Mouse (Mus musculus) limb, embryonic 11.5 days (tissue): Measurements from ENCODE around the gene Klhl21. TPM values are rescaled to one million over a fixed set of nuclear protein-coding genes. Genes with fewer than 3 reads are reported as not detected.

ENCODE experiments used
- ATAC-seq: fragments of 200-750 bp; cut with Nextera tagmentation; 2 replicates; pipeline ENCODE4 v1.8.0; 2017; ENCODE audit warnings: low read depth; ENCODE audit not compliant: insufficient number of reproducible peaks, low FRiP score, low TSS enrichment
- DNase-seq: peaks from one replicate; pipeline ENCODE4 v3.0.0-alpha.2; 2015; ENCODE audit warnings: low spot score
- H3K27ac ChIP-seq: fragments of 300-500 bp; sonication (generic); replicated peaks from 2 replicates; pipeline ENCODE4 v1.5.1; 2014; ENCODE audit warnings: low read depth, mild to moderate bottlenecking, low read length
- H3K27me3 ChIP-seq: fragments of 300-500 bp; sonication (generic); 2 replicates; pipeline ENCODE4 v1.6.1; 2014; ENCODE audit warnings: mild to moderate bottlenecking, low read length, mixed read lengths; ENCODE audit not compliant: control insufficient read depth, insufficient read depth
- H3K36me3 ChIP-seq: fragments of 300-500 bp; sonication (generic); 2 replicates; pipeline ENCODE4 v1.6.1; 2014; ENCODE audit warnings: mild to moderate bottlenecking, low read length, moderate library complexity, mixed read lengths; ENCODE audit not compliant: control insufficient read depth, insufficient read depth
- H3K4me1 ChIP-seq: fragments of 300-500 bp; sonication (generic); 2 replicates; pipeline ENCODE4 v1.6.1; 2014; ENCODE audit warnings: low read length, mixed read lengths; ENCODE audit not compliant: control insufficient read depth, insufficient read depth
- H3K4me2 ChIP-seq: fragments of 300-500 bp; sonication (generic); 2 replicates; pipeline ENCODE4 v1.6.1; 2014; ENCODE audit warnings: low read depth, mild to moderate bottlenecking, moderate library complexity; ENCODE audit not compliant: severe bottlenecking
- H3K4me3 ChIP-seq: fragments of 300-500 bp; sonication (generic); 2 replicates; pipeline ENCODE4 v1.5.1; 2014; ENCODE audit warnings: low read depth, low read length
- H3K9ac ChIP-seq: fragments of 300-500 bp; sonication (generic); 2 replicates; pipeline ENCODE4 v1.6.1; 2014; ENCODE audit warnings: mild to moderate bottlenecking, low read length
- H3K9me3 ChIP-seq: fragments of 300-500 bp; sonication (generic); 2 replicates; pipeline ENCODE4 v1.6.1; 2016; ENCODE audit warnings: low read length; ENCODE audit not compliant: control insufficient read depth
- WGBS: fragments of 180-500 bp; shearing (Covaris S2); extraction: QIAGEN DNeasy Blood & Tissue Kit; methylation state at CpG from one replicate; pipeline ENCODE4 v1.1.7; 2014; 5-methylcytosine and 5-hydroxymethylcytosine counted together
- polyA plus RNA-seq: library from polyadenylated mRNA; unstranded; fragments of >200 nt; fragmentation: Nextera tagmentation; extraction: Ambion mirVana; gene quantifications from 2 replicates; pipeline ENCODE4 v1.2.1, GENCODE M21; 2014

The Klhl21 gene
- polyA plus RNA-seq, 1 experiment from 2014 or later = 4.7 TPM

DNA sequence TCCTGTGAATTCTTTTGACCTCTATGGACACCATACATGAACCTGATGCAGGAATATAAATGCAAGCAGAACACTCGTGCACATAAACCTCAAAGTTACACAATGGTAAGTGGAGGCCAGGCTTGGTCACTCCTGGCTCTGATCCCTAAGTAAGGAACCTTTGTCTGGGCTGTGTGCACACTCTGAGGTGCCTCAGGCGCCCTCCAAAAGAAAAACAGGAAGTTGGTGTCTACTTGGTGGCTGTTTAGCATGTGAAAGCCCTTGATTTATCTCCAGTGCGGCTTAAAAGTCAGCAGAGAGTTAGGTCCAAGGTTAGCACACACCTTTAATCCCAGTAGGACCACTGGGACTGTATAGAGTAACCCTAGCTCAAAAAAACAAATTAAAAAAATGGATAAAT is 9.1 kb upstream of the Klhl21 start:
- 64% methylated on average over 3 of the region's 3 CpGs for WGBS
- DNase-seq = no peak
- peaks cover under 1% of the 10 kb centered on the region; the same call in 1 of the 2 replicates for H3K4me1 ChIP-seq
- H3K4me3 ChIP-seq = no peak overlapping the region
- H3K4me2 ChIP-seq = no peak overlapping the region
- no peaks in the 10 kb centered on the region for H3K27me3 ChIP-seq
- H3K36me3 ChIP-seq = no peaks in the 10 kb centered on the region
- H3K9me3 ChIP-seq = no peaks in the 10 kb centered on the region
- H3K27ac ChIP-seq = no peak overlapping the region
- no peak for ATAC-seq
- H3K9ac ChIP-seq = no peak overlapping the region

DNA sequence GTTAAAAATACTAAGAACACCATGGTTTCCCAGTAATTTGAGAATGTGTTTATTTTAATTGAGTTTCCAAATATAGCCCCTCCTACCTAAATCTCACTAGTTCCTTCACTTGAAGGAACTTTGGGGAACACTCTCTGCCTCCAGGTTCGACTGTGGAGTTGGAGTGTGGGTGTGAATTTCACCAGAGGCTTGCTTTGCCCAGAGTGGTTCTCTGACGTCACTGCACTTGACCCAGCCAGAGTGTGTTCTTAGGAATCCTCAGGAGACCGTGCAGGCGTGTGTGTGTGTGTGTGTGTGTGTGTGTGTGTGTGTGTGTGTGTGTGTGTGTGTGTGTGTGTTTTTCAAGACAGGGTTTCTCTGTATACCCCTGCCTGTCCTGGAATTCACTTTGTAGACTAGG is 7.7 kb upstream of the Klhl21 start:
- no peak overlapping the region for H3K9ac ChIP-seq
- no peaks in the 10 kb centered on the region for H3K9me3 ChIP-seq
- ATAC-seq (no peak), DNase-seq (no peak)
- H3K27me3 ChIP-seq = no peaks in the 10 kb centered on the region
- H3K4me1 ChIP-seq = no peaks in the 10 kb centered on the region
- H3K4me3 ChIP-seq = no peak overlapping the region
- H3K4me2 ChIP-seq = no peak overlapping the region
- H3K36me3 ChIP-seq = no peaks in the 10 kb centered on the region
- 48% methylated on average over 4 of the region's 4 CpGs for WGBS
- no peak overlapping the region for H3K27ac ChIP-seq

DNA sequence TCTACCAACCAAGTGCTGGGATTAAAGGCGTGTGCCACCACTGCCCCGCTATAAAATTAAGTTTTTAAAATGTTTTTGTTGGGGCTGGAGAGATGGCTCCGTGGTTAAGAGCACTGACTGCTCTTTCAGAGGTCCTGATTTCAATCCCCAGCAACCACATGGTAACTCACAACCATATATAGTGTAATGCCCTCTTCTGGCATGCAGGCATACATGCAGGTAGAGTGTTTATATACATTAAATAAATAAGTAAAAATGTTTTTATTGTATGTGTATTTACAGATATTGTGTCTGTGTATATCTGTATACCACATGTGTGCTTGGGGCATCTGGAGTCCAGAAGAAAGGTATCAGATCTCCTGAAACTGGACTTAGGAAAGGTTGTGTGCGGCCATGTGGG is 7.3 kb upstream of the Klhl21 start:
- H3K36me3 ChIP-seq = no peaks in the 10 kb centered on the region
- 70% methylated on average over 4 of the region's 4 CpGs for WGBS
- no peaks in the 10 kb centered on the region for H3K27me3 ChIP-seq
- ATAC-seq = no peak
- H3K4me2 ChIP-seq = no peak overlapping the region
- H3K27ac ChIP-seq = no peak overlapping the region
- H3K4me3 ChIP-seq = no peak overlapping the region
- no peak for DNase-seq
- no peak overlapping the region for H3K9ac ChIP-seq
- H3K4me1 ChIP-seq = no peaks in the 10 kb centered on the region
- H3K9me3 ChIP-seq = no peaks in the 10 kb centered on the region

DNA sequence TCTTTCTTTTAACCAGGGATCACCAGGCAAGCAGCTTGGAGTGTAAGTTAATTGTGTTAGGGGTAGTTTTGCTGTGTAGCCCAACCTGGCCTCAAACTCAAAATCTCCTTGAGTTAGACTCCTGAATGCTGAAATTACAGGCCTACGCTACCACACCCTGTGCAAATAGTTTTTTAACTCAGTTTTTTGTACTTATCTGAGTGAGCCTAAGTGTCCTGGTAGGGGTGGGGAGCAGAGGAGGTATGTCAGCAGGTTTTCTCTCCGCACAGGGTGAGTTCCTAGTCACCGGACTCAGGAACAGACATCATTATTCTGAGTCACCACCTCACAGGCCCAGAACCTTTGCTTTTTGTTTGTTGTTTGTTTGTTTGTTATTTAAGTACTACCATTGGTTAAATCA is 6.5 kb upstream of the Klhl21 start:
- WGBS = 95% methylated on average over 3 of the region's 3 CpGs
- Histone ChIP-seq H3K4me1 (peaks cover 2% of the 10 kb centered on the region; the same call in 1 of the 2 replicates), H3K27me3 (no peaks in the 10 kb centered on the region), H3K4me3 (no peak overlapping the region), H3K36me3 (no peaks in the 10 kb centered on the region), H3K9ac (no peak overlapping the region), H3K27ac (no peak overlapping the region), H3K9me3 (no peaks in the 10 kb centered on the region), H3K4me2 (no peak overlapping the region)
- no peak for ATAC-seq
- no peak for DNase-seq

DNA sequence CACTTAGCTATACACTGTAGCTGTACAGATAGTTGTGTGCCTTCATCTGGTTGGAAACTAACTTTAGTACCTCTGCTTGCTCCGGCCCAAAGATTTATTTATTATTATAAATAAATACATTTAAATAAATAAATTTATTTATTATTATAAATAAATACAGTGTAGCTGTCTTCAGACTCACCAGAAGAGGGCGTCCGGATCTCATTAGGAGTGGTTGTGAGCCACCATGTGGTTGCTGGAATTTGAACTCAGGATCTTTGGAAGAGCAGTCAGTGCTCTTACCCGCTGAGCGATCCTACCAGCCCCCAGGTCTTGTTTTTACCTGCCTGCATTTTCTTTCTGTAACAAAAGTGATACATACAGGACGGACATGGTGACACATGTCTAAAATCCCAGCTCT is 2.5 kb upstream of the Klhl21 start:
- H3K4me2 ChIP-seq = no peak overlapping the region
- no peak for DNase-seq

DNA sequence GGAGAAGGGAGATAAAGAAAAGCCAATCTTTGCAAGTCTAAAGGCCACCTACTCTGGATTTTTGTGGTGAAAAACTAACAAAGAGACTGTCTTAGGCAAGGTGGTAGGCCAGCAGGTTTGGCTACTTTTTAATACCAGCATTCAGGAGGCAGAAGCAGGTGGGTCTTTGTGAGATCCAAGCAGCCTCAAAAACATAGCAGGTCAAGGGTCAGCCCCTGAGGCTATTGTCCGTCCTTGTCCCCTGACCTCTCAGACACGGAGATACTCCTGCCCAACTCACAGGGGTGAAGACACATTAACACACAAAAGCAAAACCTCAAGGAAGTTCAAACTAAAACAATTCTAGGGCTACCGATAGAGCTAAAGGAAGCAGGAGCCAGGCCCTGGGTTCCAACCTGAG is 1.8 kb upstream of the Klhl21 start:
- Histone ChIP-seq H3K27me3 (0 out of 2 replicates have a peak, but pooled peaks cover 3% of the 10 kb centered on the region), H3K4me3 (no peak overlapping the region), H3K4me1 (peaks cover 27% of the 10 kb centered on the region), H3K36me3 (no peaks in the 10 kb centered on the region), H3K27ac (no peak overlapping the region), H3K9me3 (no peaks in the 10 kb centered on the region), H3K4me2 (no peak overlapping the region), H3K9ac (no peak overlapping the region)
- 40% methylated on average over 3 of the region's 3 CpGs for WGBS
- no peak for DNase-seq
- no peak for ATAC-seq

More for the DNA sequence above, 2.5 kb upstream of the Klhl21 start:
- no peak overlapping the region for H3K9ac ChIP-seq
- no peaks in the 10 kb centered on the region for H3K36me3 ChIP-seq
- H3K4me3 ChIP-seq = no peak overlapping the region
- H3K9me3 ChIP-seq = no peaks in the 10 kb centered on the region
- 0 out of 2 replicates have a peak, but pooled peaks cover 3% of the 10 kb centered on the region for H3K27me3 ChIP-seq
- no peak overlapping the region for H3K27ac ChIP-seq
- H3K4me1 ChIP-seq = peaks cover 27% of the 10 kb centered on the region
- ATAC-seq = no peak
- WGBS = 80% methylated on average over 6 of the region's 6 CpGs

DNA sequence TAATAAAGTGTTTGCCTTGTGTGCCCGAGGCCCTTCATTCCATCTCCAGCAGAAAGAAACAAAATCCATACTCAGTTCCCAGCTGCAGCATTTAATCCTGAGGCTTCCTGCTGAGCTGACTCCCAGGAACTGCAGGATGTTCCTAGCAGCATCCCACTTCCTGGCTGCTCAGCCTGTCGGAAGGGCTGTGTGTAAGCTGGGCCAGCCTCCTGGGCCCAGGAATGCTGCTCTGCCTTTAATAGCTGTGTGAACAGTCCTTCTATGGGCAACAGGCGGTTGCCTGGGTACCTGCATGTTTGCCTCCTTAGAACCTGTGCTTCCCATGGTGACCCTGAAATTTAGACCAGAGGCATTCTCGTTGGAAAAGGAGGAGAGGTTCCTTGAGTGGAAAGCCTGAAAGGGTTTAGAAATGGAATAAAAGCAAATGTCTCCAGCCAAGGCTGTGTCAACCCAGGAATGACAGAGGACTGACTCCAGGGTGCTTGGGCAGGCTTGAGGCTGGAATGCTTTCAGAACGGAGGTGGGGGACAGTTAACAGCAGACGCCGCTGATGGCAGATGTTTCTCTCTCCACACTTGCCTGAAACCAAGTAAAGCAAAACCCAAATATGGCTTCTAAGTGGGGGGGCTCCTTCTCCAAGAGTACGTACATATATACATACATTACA is 989 bp upstream of the Klhl21 start:
- Histone ChIP-seq H3K9me3 (no peaks in the 10 kb centered on the region), H3K4me2 (peak overlapping the region; percentile 100), H3K27me3 (0 out of 2 replicates have a peak, but pooled peaks cover 3% of the 10 kb centered on the region), H3K4me3 (peak overlapping the region; percentile 84), H3K36me3 (no peaks in the 10 kb centered on the region), H3K4me1 (peaks cover 27% of the 10 kb centered on the region), H3K27ac (no peak overlapping the region), H3K9ac (no peak overlapping the region)
- DNase-seq (peak; percentile 43), ATAC-seq (no peak)
- WGBS = 4% methylated on average over 8 of the region's 8 CpGs

DNA sequence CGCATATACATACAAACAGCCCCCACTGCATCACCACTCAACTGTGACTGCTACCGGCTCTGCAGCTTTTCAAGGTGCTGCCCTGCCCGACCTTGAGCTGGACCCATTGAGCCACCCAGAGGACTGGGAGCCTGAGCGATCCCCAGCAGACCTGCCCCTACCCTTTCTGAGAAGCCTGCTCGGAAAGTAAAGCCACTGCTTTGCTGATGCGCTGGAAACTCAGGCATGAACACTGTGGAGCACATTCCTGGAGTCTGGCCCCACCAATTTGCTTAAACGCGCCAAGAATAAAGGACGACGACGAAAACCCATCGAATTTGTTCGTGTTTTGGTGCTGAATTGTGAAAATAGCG is 479 bp upstream of the Klhl21 start:
- WGBS = under 1% methylated on average over 14 of the region's 14 CpGs
- Histone ChIP-seq H3K9ac (no peak overlapping the region), H3K4me3 (peak overlapping the region; percentile 84), H3K36me3 (no peaks in the 10 kb centered on the region), H3K4me1 (peaks cover 27% of the 10 kb centered on the region), H3K4me2 (peak overlapping the region; percentile 100), H3K27me3 (0 out of 2 replicates have a peak, but pooled peaks cover 3% of the 10 kb centered on the region), H3K9me3 (no peaks in the 10 kb centered on the region), H3K27ac (no peak overlapping the region)
- ATAC-seq (no peak), DNase-seq (no peak)
